Mouse (Mus musculus): ENCODE data around the gene Cox5a.

- TF ChIP-seq POLR2A (IDR thresholded peaks at IDR 0.05; ENCODE audit: low read depth, low read length) (no peak), CTCF (IDR thresholded peaks at IDR 0.05; ENCODE audit: borderline replicate concordance, insufficient read depth, low read length) (no peak)
Observed at GRCm38 (mm10) chr9:57558625-57559024, 37.6 kb downstream of the Cox5a start.
